Mouse (Mus musculus): Measurements from ENCODE around the gene Pim3. TPM values are rescaled to one million over a fixed set of nuclear protein-coding genes. Genes with fewer than 3 reads are reported as not detected.

The Pim3 gene
- polyA plus RNA-seq, 1 experiment = 55.0 TPM

- DNase-seq = peak; percentile 88
- Histone ChIP-seq H3K4me3 (replicated peaks; ENCODE audit: extremely low read depth, low read depth, low read length) (peak overlapping the region; percentile 92), H3K4me1 (ENCODE audit: control insufficient read depth, insufficient read depth, low read length) (peaks cover 38% of the 10 kb centered on the region)
- no peak for TF ChIP-seq CTCF (IDR thresholded peaks at IDR 0.05; ENCODE audit: insufficient read depth, low read length)
- peak; percentile 11; the same call in 1 of the 2 replicates for TF ChIP-seq POLR2A (IDR thresholded peaks at IDR 0.05; ENCODE audit: borderline replicate concordance, extremely low read depth, low read depth, low read length)
- WGBS = under 1% methylated on average over 39 of the region's 39 CpGs
Observed at GRCm38 (mm10) chr15:88863695-88864231, 1.8 kb downstream of the Pim3 start.

- peak overlapping the region; percentile 92 for H3K4me3 ChIP-seq (replicated peaks; ENCODE audit: extremely low read depth, low read depth, low read length)
- no peak for DNase-seq
- H3K4me1 ChIP-seq (ENCODE audit: control insufficient read depth, insufficient read depth, low read length) = peaks cover 38% of the 10 kb centered on the region
- TF ChIP-seq CTCF (IDR thresholded peaks at IDR 0.05; ENCODE audit: insufficient read depth, low read length) (no peak), POLR2A (IDR thresholded peaks at IDR 0.05; ENCODE audit: borderline replicate concordance, extremely low read depth, low read depth, low read length) (no peak)
- 30% methylated on average over 22 of the region's 22 CpGs for WGBS
Observed at GRCm38 (mm10) chr15:88864270-88865030, 2.5 kb downstream of the Pim3 start.

GRCm38 (mm10) chr15:88865061-88865460, 3.1 kb downstream of the Pim3 start:
- peak overlapping the region; percentile 15 for H3K4me3 ChIP-seq (replicated peaks; ENCODE audit: extremely low read depth, low read depth, low read length)
- no peak for TF ChIP-seq POLR2A (IDR thresholded peaks at IDR 0.05; ENCODE audit: borderline replicate concordance, extremely low read depth, low read depth, low read length)
- no peak for TF ChIP-seq CTCF (IDR thresholded peaks at IDR 0.05; ENCODE audit: insufficient read depth, low read length)
- WGBS = 84% methylated on average over 14 of the region's 14 CpGs
- no peak for DNase-seq
- peaks cover 38% of the 10 kb centered on the region for H3K4me1 ChIP-seq (ENCODE audit: control insufficient read depth, insufficient read depth, low read length)

GRCm38 (mm10) chr15:88865888-88866695, 4.1 kb downstream of the Pim3 start:
- TF ChIP-seq POLR2A (IDR thresholded peaks at IDR 0.05; ENCODE audit: borderline replicate concordance, extremely low read depth, low read depth, low read length) (no peak), CTCF (IDR thresholded peaks at IDR 0.05; ENCODE audit: insufficient read depth, low read length) (no peak)
- 70% methylated on average over 4 of the region's 4 CpGs for WGBS
- Histone ChIP-seq H3K4me1 (ENCODE audit: control insufficient read depth, insufficient read depth, low read length) (peaks cover 38% of the 10 kb centered on the region), H3K4me3 (replicated peaks; ENCODE audit: extremely low read depth, low read depth, low read length) (no peak overlapping the region)
- no peak for DNase-seq

GRCm38 (mm10) chr15:88866934-88867356, 5.0 kb downstream of the Pim3 start:
- WGBS = 39% methylated on average over 7 of the region's 7 CpGs
- H3K4me1 ChIP-seq (ENCODE audit: control insufficient read depth, insufficient read depth, low read length) = peaks cover 32% of the 10 kb centered on the region

GRCm38 (mm10) chr15:88867368-88868023, 5.5 kb downstream of the Pim3 start:
- H3K4me3 ChIP-seq (replicated peaks; ENCODE audit: extremely low read depth, low read depth, low read length) = no peak overlapping the region
- 16% methylated on average over 5 of the region's 5 CpGs for whole genome bisulfite sequencing
- peak; percentile 68 for DNase-seq
- peaks cover 32% of the 10 kb centered on the region for H3K4me1 ChIP-seq (ENCODE audit: control insufficient read depth, insufficient read depth, low read length)
- no peak for TF ChIP-seq CTCF (IDR thresholded peaks at IDR 0.05; ENCODE audit: insufficient read depth, low read length)
- TF ChIP-seq POLR2A (IDR thresholded peaks at IDR 0.05; ENCODE audit: borderline replicate concordance, extremely low read depth, low read depth, low read length) = no peak

More at GRCm38 (mm10) chr15:88866934-88867356, 5.0 kb downstream of the Pim3 start:
- TF ChIP-seq POLR2A (IDR thresholded peaks at IDR 0.05; ENCODE audit: borderline replicate concordance, extremely low read depth, low read depth, low read length) = peak; percentile 41; the same call in 1 of the 2 replicates
- TF ChIP-seq CTCF (IDR thresholded peaks at IDR 0.05; ENCODE audit: insufficient read depth, low read length) = no peak
- H3K4me3 ChIP-seq (replicated peaks; ENCODE audit: extremely low read depth, low read depth, low read length) = no peak overlapping the region
- peak; percentile 51 for DNase-seq

- no peak for DNase-seq
- 70% methylated on average over 6 of the region's 6 CpGs for WGBS
- no peak for TF ChIP-seq CTCF (IDR thresholded peaks at IDR 0.05; ENCODE audit: insufficient read depth, low read length)
- 0 out of 2 replicates have a peak, but pooled peaks have one; percentile 7 for TF ChIP-seq POLR2A (IDR thresholded peaks at IDR 0.05; ENCODE audit: borderline replicate concordance, extremely low read depth, low read depth, low read length)
- H3K4me1 ChIP-seq (ENCODE audit: control insufficient read depth, insufficient read depth, low read length) = peaks cover 32% of the 10 kb centered on the region
- H3K4me3 ChIP-seq (replicated peaks; ENCODE audit: extremely low read depth, low read depth, low read length) = no peak overlapping the region
Observed at GRCm38 (mm10) chr15:88868024-88868742, 6.2 kb downstream of the Pim3 start.

- no peak for TF ChIP-seq CTCF (IDR thresholded peaks at IDR 0.05; ENCODE audit: insufficient read depth, low read length)
- TF ChIP-seq POLR2A (IDR thresholded peaks at IDR 0.05; ENCODE audit: borderline replicate concordance, extremely low read depth, low read depth, low read length) = no peak
- Histone ChIP-seq H3K4me3 (replicated peaks; ENCODE audit: extremely low read depth, low read depth, low read length) (no peak overlapping the region), H3K4me1 (ENCODE audit: control insufficient read depth, insufficient read depth, low read length) (peaks cover 22% of the 10 kb centered on the region)
- WGBS = 76% methylated on average over 5 of the region's 5 CpGs
- no peak for DNase-seq
Observed at GRCm38 (mm10) chr15:88870418-88871185, 8.6 kb downstream of the Pim3 start.

Measured in lung, adult 2 months (tissue).